Mouse (Mus musculus) G1E-ER4 (cell line): ENCODE data around the gene Hspa4. TPM values are rescaled to one million over a fixed set of nuclear protein-coding genes. Genes with fewer than 3 reads are reported as not detected.

Experiments
- GATA1 ChIP-seq: IDR thresholded peaks from one replicate; pipeline ENCODE4 v1.8.0; 2012; ENCODE audit warnings: low read length, inconsistent platforms
- polyA plus RNA-seq: library from polyadenylated mRNA; stranded (reverse); fragments of >175 nt; gene quantifications from 2 replicates; pipeline ENCODE4 v1.2.3, GENCODE M21; 2012

Hspa4 gene
- polyA plus RNA-seq = 51.3 and 51.9 TPM in 2 replicates

GRCm38 (mm10) chr11:53300330-53301166, at the start of gene Hspa4:
Gene Hspa4, minus strand, starts transcription at chr11:53300457.
- no peak for TF ChIP-seq GATA1

- no peak for TF ChIP-seq GATA1
Measured at GRCm38 (mm10) chr11:53345738-53346137, 45.5 kb upstream of the Hspa4 start.

GRCm38 (mm10) chr11:53345328-53345727, 45.1 kb upstream of the Hspa4 start:
- peak; percentile 90 for TF ChIP-seq GATA1

- no peak for TF ChIP-seq GATA1
Measured at GRCm38 (mm10) chr11:53342711-53343110, 42.5 kb upstream of the Hspa4 start.

GRCm38 (mm10) chr11:53337684-53338083, 37.4 kb upstream of the Hspa4 start:
- TF ChIP-seq GATA1 = no peak

GRCm38 (mm10) chr11:53336924-53337323, 36.7 kb upstream of the Hspa4 start:
- no peak for TF ChIP-seq GATA1

GRCm38 (mm10) chr11:53336182-53336571, 35.9 kb upstream of the Hspa4 start:
- TF ChIP-seq GATA1 = no peak

GRCm38 (mm10) chr11:53335505-53336181, 35.4 kb upstream of the Hspa4 start:
- peak; percentile 12 for TF ChIP-seq GATA1

GRCm38 (mm10) chr11:53332076-53332680, 31.9 kb upstream of the Hspa4 start:
- no peak for TF ChIP-seq GATA1

GRCm38 (mm10) chr11:53331121-53331520, 30.9 kb upstream of the Hspa4 start:
- no peak for TF ChIP-seq GATA1

- TF ChIP-seq GATA1 = peak; percentile 56
Measured at GRCm38 (mm10) chr11:53330325-53330724, 30.1 kb upstream of the Hspa4 start.

- no peak for TF ChIP-seq GATA1
Measured at GRCm38 (mm10) chr11:53324512-53324968, 24.3 kb upstream of the Hspa4 start, which contains the start of gene Zcchc10. Gene Zcchc10, plus strand, starts transcription at chr11:53324679.

- no peak for TF ChIP-seq GATA1
Measured at GRCm38 (mm10) chr11:53318041-53318440, 17.8 kb upstream of the Hspa4 start.

- no peak for TF ChIP-seq GATA1
Measured at GRCm38 (mm10) chr11:53316996-53317395, 16.7 kb upstream of the Hspa4 start.

- no peak for TF ChIP-seq GATA1
Measured at GRCm38 (mm10) chr11:53314770-53315173, 14.5 kb upstream of the Hspa4 start.

GRCm38 (mm10) chr11:53311385-53311784, 11.1 kb upstream of the Hspa4 start:
- TF ChIP-seq GATA1 = no peak
